Mouse (Mus musculus): ENCODE measurements around the gene Scube1. TPM values are rescaled to one million over a fixed set of nuclear protein-coding genes. Genes with fewer than 3 reads are reported as not detected.

The Scube1 gene
- polyA plus RNA-seq, 1 experiment from 2014 or later, result 9.4 TPM

DNA sequence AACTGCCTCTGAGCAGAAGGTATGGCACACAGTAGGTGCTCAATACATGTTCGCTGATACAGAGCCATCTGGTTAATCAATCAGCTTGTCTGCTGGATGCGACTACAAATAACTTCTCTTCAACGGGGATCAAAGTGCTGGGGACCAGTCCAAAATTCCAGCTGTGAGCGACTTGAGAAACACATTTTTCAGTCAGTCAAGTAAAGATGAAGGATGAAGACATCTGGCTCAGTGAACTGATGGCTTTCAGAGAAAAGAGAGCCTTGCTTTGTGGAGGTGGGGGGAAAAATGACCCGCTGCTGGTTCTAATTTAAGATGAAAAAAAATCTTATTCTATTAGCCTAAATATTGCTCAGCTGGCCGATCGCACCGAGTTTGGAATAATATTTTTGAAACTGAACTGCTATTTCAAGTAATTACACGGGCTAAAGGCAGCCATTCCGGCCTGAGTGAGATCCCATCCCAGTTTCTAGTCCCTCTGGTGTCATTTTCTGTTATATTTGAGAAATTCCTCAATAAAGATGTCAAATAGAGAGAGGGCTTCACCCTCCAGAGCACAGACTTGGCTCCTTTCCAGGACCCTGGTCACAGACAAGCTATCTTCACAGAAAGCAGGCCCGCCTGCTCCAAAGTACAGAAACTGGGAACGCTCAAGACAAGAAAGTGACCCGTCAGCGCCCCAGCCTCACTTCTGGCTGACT is 28.0 kb downstream of the Scube1 start:
- Histone ChIP-seq H3K27me3 (ENCODE audit: control insufficient read depth, insufficient read depth, low read length) (no peaks in the 10 kb centered on the region; the same call in 1 of the 2 replicates), H3K4me1 (ENCODE audit: control insufficient read depth, insufficient read depth, low read length) (peaks cover 5% of the 10 kb centered on the region), H3K4me3 (ENCODE audit: low read depth, low read length) (no peak overlapping the region), H3K9ac (replicated peaks; ENCODE audit: low read depth, low read length) (no peak overlapping the region), H3K27ac (ENCODE audit: low read depth, low read length) (no peak overlapping the region), H3K4me2 (ENCODE audit: low read depth, low read length) (no peak overlapping the region), H3K9me3 (ENCODE audit: control insufficient read depth, low read length) (no peaks in the 10 kb centered on the region), H3K36me3 (ENCODE audit: control insufficient read depth, insufficient read depth, low read length) (no peaks in the 10 kb centered on the region)
- ATAC-seq (ENCODE audit: low read depth), result no peak
- 42% methylated on average over 14 of the region's 14 CpGs for WGBS

GRCm38 (mm10) chr15:83695159-83695558 is 29.7 kb downstream of the Scube1 start:
- ATAC-seq (ENCODE audit: low read depth), result no peak
- Histone ChIP-seq H3K36me3 (ENCODE audit: control insufficient read depth, insufficient read depth, low read length) (no peaks in the 10 kb centered on the region), H3K27ac (ENCODE audit: low read depth, low read length) (no peak overlapping the region)

GRCm38 (mm10) chr15:83691901-83692361 is 32.9 kb downstream of the Scube1 start:
- 60% methylated on average over 8 of the region's 8 CpGs for WGBS
- H3K4me2 ChIP-seq (ENCODE audit: low read depth, low read length), result no peak overlapping the region

More at GRCm38 (mm10) chr15:83695159-83695558, 29.7 kb downstream of the Scube1 start:
- H3K4me1 ChIP-seq (ENCODE audit: control insufficient read depth, insufficient read depth, low read length), result peaks cover 5% of the 10 kb centered on the region
- no peak overlapping the region for H3K4me3 ChIP-seq (ENCODE audit: low read depth, low read length)
- H3K9ac ChIP-seq (replicated peaks; ENCODE audit: low read depth, low read length), result no peak overlapping the region
- no peak overlapping the region for H3K4me2 ChIP-seq (ENCODE audit: low read depth, low read length)
- H3K9me3 ChIP-seq (ENCODE audit: control insufficient read depth, low read length), result no peaks in the 10 kb centered on the region
- WGBS, result 85% methylated on average over 11 of the region's 11 CpGs
- no peaks in the 10 kb centered on the region; the same call in 1 of the 2 replicates for H3K27me3 ChIP-seq (ENCODE audit: control insufficient read depth, insufficient read depth, low read length)

DNA sequence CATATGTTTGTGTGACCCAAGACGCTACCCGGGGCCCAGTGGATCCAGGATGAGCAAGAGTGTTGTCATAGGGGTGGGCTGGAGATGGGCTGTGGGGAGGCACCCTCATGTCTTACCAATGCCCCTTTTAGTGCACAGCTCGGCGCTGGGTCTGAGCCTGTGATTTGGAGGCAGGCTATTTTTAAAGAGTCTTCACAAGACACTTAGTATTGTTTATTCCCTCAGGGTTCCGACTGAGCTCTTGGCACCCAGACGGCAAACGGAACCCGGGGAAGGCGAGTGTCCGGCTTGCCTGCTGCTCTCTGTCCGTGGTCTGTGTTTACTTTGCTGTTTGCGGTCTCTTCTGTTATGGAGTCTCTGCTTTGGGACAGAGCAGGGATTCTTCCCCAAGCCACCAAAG is 34.9 kb downstream of the Scube1 start:
- Histone ChIP-seq H3K27ac (ENCODE audit: low read depth, low read length) (no peak overlapping the region), H3K9me3 (ENCODE audit: control insufficient read depth, low read length) (no peaks in the 10 kb centered on the region), H3K27me3 (ENCODE audit: control insufficient read depth, insufficient read depth, low read length) (no peaks in the 10 kb centered on the region; the same call in 1 of the 2 replicates), H3K9ac (replicated peaks; ENCODE audit: low read depth, low read length) (no peak overlapping the region), H3K4me2 (ENCODE audit: low read depth, low read length) (no peak overlapping the region), H3K4me1 (ENCODE audit: control insufficient read depth, insufficient read depth, low read length) (no peaks in the 10 kb centered on the region), H3K36me3 (ENCODE audit: control insufficient read depth, insufficient read depth, low read length) (no peaks in the 10 kb centered on the region), H3K4me3 (ENCODE audit: low read depth, low read length) (no peak overlapping the region)
- 88% methylated on average over 12 of the region's 12 CpGs for WGBS
- no peak for ATAC-seq (ENCODE audit: low read depth)

More at GRCm38 (mm10) chr15:83691901-83692361, 32.9 kb downstream of the Scube1 start:
- H3K9me3 ChIP-seq (ENCODE audit: control insufficient read depth, low read length), result no peaks in the 10 kb centered on the region
- H3K27ac ChIP-seq (ENCODE audit: low read depth, low read length), result no peak overlapping the region
- H3K27me3 ChIP-seq (ENCODE audit: control insufficient read depth, insufficient read depth, low read length), result no peaks in the 10 kb centered on the region; the same call in 1 of the 2 replicates
- no peaks in the 10 kb centered on the region for H3K4me1 ChIP-seq (ENCODE audit: control insufficient read depth, insufficient read depth, low read length)
- H3K9ac ChIP-seq (replicated peaks; ENCODE audit: low read depth, low read length), result no peak overlapping the region
- no peak overlapping the region for H3K4me3 ChIP-seq (ENCODE audit: low read depth, low read length)
- H3K36me3 ChIP-seq (ENCODE audit: control insufficient read depth, insufficient read depth, low read length), result no peaks in the 10 kb centered on the region
- no peak for ATAC-seq (ENCODE audit: low read depth)

GRCm38 (mm10) chr15:83686601-83687000 is 38.2 kb downstream of the Scube1 start:
- H3K4me3 ChIP-seq (ENCODE audit: low read depth, low read length), result no peak overlapping the region
- no peak for ATAC-seq (ENCODE audit: low read depth)
- H3K4me2 ChIP-seq (ENCODE audit: low read depth, low read length), result no peak overlapping the region
- no peaks in the 10 kb centered on the region for H3K4me1 ChIP-seq (ENCODE audit: control insufficient read depth, insufficient read depth, low read length)
- H3K27me3 ChIP-seq (ENCODE audit: control insufficient read depth, insufficient read depth, low read length), result no peaks in the 10 kb centered on the region
- WGBS, result 64% methylated on average over 9 of the region's 9 CpGs
- no peaks in the 10 kb centered on the region for H3K36me3 ChIP-seq (ENCODE audit: control insufficient read depth, insufficient read depth, low read length)
- no peaks in the 10 kb centered on the region for H3K9me3 ChIP-seq (ENCODE audit: control insufficient read depth, low read length)
- no peak overlapping the region for H3K9ac ChIP-seq (replicated peaks; ENCODE audit: low read depth, low read length)
- H3K27ac ChIP-seq (ENCODE audit: low read depth, low read length), result no peak overlapping the region

- no peaks in the 10 kb centered on the region for H3K36me3 ChIP-seq (ENCODE audit: control insufficient read depth, insufficient read depth, low read length)
- no peaks in the 10 kb centered on the region for H3K4me1 ChIP-seq (ENCODE audit: control insufficient read depth, insufficient read depth, low read length)
- no peaks in the 10 kb centered on the region for H3K9me3 ChIP-seq (ENCODE audit: control insufficient read depth, low read length)
- no peak overlapping the region for H3K27ac ChIP-seq (ENCODE audit: low read depth, low read length)
- no peak overlapping the region for H3K4me3 ChIP-seq (ENCODE audit: low read depth, low read length)
- H3K4me2 ChIP-seq (ENCODE audit: low read depth, low read length), result no peak overlapping the region
- H3K27me3 ChIP-seq (ENCODE audit: control insufficient read depth, insufficient read depth, low read length), result no peaks in the 10 kb centered on the region
- 93% methylated on average over 3 of the region's 3 CpGs for WGBS
- no peak overlapping the region for H3K9ac ChIP-seq (replicated peaks; ENCODE audit: low read depth, low read length)
- ATAC-seq (ENCODE audit: low read depth), result no peak
Measured at GRCm38 (mm10) chr15:83685950-83686349, 38.9 kb downstream of the Scube1 start.

GRCm38 (mm10) chr15:83683051-83683561 is 41.7 kb downstream of the Scube1 start:
- Histone ChIP-seq H3K4me1 (ENCODE audit: control insufficient read depth, insufficient read depth, low read length) (peaks cover 12% of the 10 kb centered on the region), H3K9ac (replicated peaks; ENCODE audit: low read depth, low read length) (no peak overlapping the region), H3K4me2 (ENCODE audit: low read depth, low read length) (no peak overlapping the region), H3K27ac (ENCODE audit: low read depth, low read length) (no peak overlapping the region), H3K4me3 (ENCODE audit: low read depth, low read length) (no peak overlapping the region), H3K27me3 (ENCODE audit: control insufficient read depth, insufficient read depth, low read length) (no peaks in the 10 kb centered on the region), H3K9me3 (ENCODE audit: control insufficient read depth, low read length) (no peaks in the 10 kb centered on the region), H3K36me3 (ENCODE audit: control insufficient read depth, insufficient read depth, low read length) (no peaks in the 10 kb centered on the region)
- WGBS, result 71% methylated on average over 15 of the region's 15 CpGs
- ATAC-seq (ENCODE audit: low read depth), result no peak

DNA sequence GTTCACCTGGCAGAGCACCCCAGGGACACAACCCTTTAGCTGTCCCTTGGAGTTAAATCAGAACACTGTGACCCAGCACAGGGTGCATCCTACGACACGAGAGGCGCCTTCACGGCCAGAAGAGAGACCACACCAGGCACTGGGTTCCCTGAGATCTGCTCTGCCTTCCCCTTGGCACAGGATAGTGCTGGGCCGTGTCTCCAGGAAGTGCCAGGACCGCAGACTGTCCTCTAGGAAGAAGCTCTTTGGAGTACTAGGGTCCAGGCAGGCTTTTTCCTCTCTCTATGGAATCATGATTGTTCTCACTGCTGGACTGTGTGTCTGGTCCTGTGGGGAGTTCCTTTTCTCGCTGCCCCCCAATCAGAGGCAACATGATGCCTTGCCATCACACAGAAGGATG is 44.5 kb downstream of the Scube1 start:
- Histone ChIP-seq H3K36me3 (ENCODE audit: control insufficient read depth, insufficient read depth, low read length) (no peaks in the 10 kb centered on the region), H3K4me3 (ENCODE audit: low read depth, low read length) (no peak overlapping the region), H3K9me3 (ENCODE audit: control insufficient read depth, low read length) (no peaks in the 10 kb centered on the region), H3K9ac (replicated peaks; ENCODE audit: low read depth, low read length) (no peak overlapping the region), H3K4me1 (ENCODE audit: control insufficient read depth, insufficient read depth, low read length) (peaks cover 16% of the 10 kb centered on the region), H3K27me3 (ENCODE audit: control insufficient read depth, insufficient read depth, low read length) (no peaks in the 10 kb centered on the region), H3K27ac (ENCODE audit: low read depth, low read length) (no peak overlapping the region), H3K4me2 (ENCODE audit: low read depth, low read length) (no peak overlapping the region)
- 86% methylated on average over 7 of the region's 7 CpGs for WGBS
- no peak for ATAC-seq (ENCODE audit: low read depth)

DNA sequence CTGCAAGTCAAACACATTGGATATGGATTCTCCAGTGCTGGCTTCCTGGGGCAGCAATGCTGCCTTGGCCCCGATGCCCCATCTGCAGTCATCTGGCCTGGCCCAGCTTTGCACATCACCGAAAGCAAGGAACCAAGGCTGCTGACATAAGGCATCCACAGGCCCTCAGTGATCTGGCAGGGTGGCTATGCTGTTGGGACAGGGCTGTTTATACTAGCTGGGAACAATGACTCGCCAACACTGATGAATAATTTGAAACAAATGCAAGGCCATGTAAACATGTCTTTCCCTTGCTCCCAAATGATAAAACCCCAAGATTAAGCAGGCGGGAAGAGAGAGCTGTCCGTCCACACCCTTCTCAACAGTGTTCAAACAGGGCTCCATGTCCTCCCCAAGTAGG is 45.1 kb downstream of the Scube1 start:
- 83% methylated on average over 5 of the region's 5 CpGs for WGBS
- no peak overlapping the region for H3K9ac ChIP-seq (replicated peaks; ENCODE audit: low read depth, low read length)
- no peak overlapping the region for H3K4me3 ChIP-seq (ENCODE audit: low read depth, low read length)
- no peaks in the 10 kb centered on the region for H3K9me3 ChIP-seq (ENCODE audit: control insufficient read depth, low read length)
- H3K36me3 ChIP-seq (ENCODE audit: control insufficient read depth, insufficient read depth, low read length), result no peaks in the 10 kb centered on the region
- ATAC-seq (ENCODE audit: low read depth), result no peak
- no peak overlapping the region for H3K27ac ChIP-seq (ENCODE audit: low read depth, low read length)
- H3K4me2 ChIP-seq (ENCODE audit: low read depth, low read length), result no peak overlapping the region
- no peaks in the 10 kb centered on the region for H3K27me3 ChIP-seq (ENCODE audit: control insufficient read depth, insufficient read depth, low read length)
- H3K4me1 ChIP-seq (ENCODE audit: control insufficient read depth, insufficient read depth, low read length), result peaks cover 16% of the 10 kb centered on the region

Measured in neural tube, embryonic 14.5 days (tissue).